Mouse (Mus musculus): Measurements from ENCODE around the gene Clpx. TPM values are rescaled to one million over a fixed set of nuclear protein-coding genes. Genes with fewer than 3 reads are reported as not detected.
"Not testable (repeated sequence)": the region's sequence is repeated elsewhere in the genome, so short reads cannot be mapped to it uniquely, and the experiment has no call there.

Clpx gene
- polyA plus RNA-seq, 1 experiment, result 25.8 TPM

- Histone ChIP-seq H3K4me1 (ENCODE audit: control insufficient read depth, insufficient read depth, low read length) (no peaks in the 10 kb centered on the region), H3K36me3 (ENCODE audit: control insufficient read depth, insufficient read depth, low read length) (peaks cover 31% of the 10 kb centered on the region), H3K4me3 (ENCODE audit: insufficient read depth, low read depth, low read length) (no peak overlapping the region), H3K27ac (ENCODE audit: insufficient read depth, low read depth, low read length) (no peak overlapping the region), H3K27me3 (replicated peaks; ENCODE audit: control insufficient read depth, insufficient read depth, low read length) (no peaks in the 10 kb centered on the region)
- WGBS, result 77% methylated on average over 11 of the region's 11 CpGs
- no peak for TF ChIP-seq POLR2A (IDR thresholded peaks at IDR 0.05; ENCODE audit: low read depth, low read length)
- TF ChIP-seq CTCF (conservative IDR thresholded peaks at IDR 0.05; ENCODE audit: insufficient read depth, insufficient read length, low read depth, low read length), result no peak
- no peak for DNase-seq
Observed at GRCm38 (mm10) chr9:65322255-65322900, 28.3 kb downstream of the Clpx start.

- no peak for DNase-seq
- no peak for TF ChIP-seq CTCF (conservative IDR thresholded peaks at IDR 0.05; ENCODE audit: insufficient read depth, insufficient read length, low read depth, low read length)
- no peak for TF ChIP-seq POLR2A (IDR thresholded peaks at IDR 0.05; ENCODE audit: low read depth, low read length)
- Histone ChIP-seq H3K27me3 (replicated peaks; ENCODE audit: control insufficient read depth, insufficient read depth, low read length) (no peaks in the 10 kb centered on the region), H3K27ac (ENCODE audit: insufficient read depth, low read depth, low read length) (no peak overlapping the region), H3K4me3 (ENCODE audit: insufficient read depth, low read depth, low read length) (no peak overlapping the region), H3K4me1 (ENCODE audit: control insufficient read depth, insufficient read depth, low read length) (no peaks in the 10 kb centered on the region), H3K36me3 (ENCODE audit: control insufficient read depth, insufficient read depth, low read length) (peaks cover 26% of the 10 kb centered on the region)
Observed at GRCm38 (mm10) chr9:65325971-65326370, 31.9 kb downstream of the Clpx start.

GRCm38 (mm10) chr9:65327371-65327770 is 33.3 kb downstream of the Clpx start:
- TF ChIP-seq CTCF (conservative IDR thresholded peaks at IDR 0.05; ENCODE audit: insufficient read depth, insufficient read length, low read depth, low read length) (no peak), POLR2A (IDR thresholded peaks at IDR 0.05; ENCODE audit: low read depth, low read length) (no peak)
- peaks cover 27% of the 10 kb centered on the region for H3K36me3 ChIP-seq (ENCODE audit: control insufficient read depth, insufficient read depth, low read length)
- H3K4me3 ChIP-seq (ENCODE audit: insufficient read depth, low read depth, low read length), result no peak overlapping the region
- H3K4me1 ChIP-seq (ENCODE audit: control insufficient read depth, insufficient read depth, low read length), result no peaks in the 10 kb centered on the region
- H3K27me3 ChIP-seq (replicated peaks; ENCODE audit: control insufficient read depth, insufficient read depth, low read length), result no peaks in the 10 kb centered on the region
- no peak for DNase-seq
- H3K27ac ChIP-seq (ENCODE audit: insufficient read depth, low read depth, low read length), result no peak overlapping the region
- WGBS, result 92% methylated on average over 2 of the region's 2 CpGs

- no peak overlapping the region for H3K4me3 ChIP-seq (ENCODE audit: insufficient read depth, low read depth, low read length)
- TF ChIP-seq POLR2A (IDR thresholded peaks at IDR 0.05; ENCODE audit: low read depth, low read length) (no peak), CTCF (conservative IDR thresholded peaks at IDR 0.05; ENCODE audit: insufficient read depth, insufficient read length, low read depth, low read length) (no peak)
- DNase-seq, result no peak
- H3K27ac ChIP-seq (ENCODE audit: insufficient read depth, low read depth, low read length), result no peak overlapping the region
- no peaks in the 10 kb centered on the region for H3K27me3 ChIP-seq (replicated peaks; ENCODE audit: control insufficient read depth, insufficient read depth, low read length)
- H3K36me3 ChIP-seq (ENCODE audit: control insufficient read depth, insufficient read depth, low read length), result peaks cover 7% of the 10 kb centered on the region
- WGBS, result 84% methylated on average over 5 of the region's 5 CpGs
- no peaks in the 10 kb centered on the region for H3K4me1 ChIP-seq (ENCODE audit: control insufficient read depth, insufficient read depth, low read length)
Observed at GRCm38 (mm10) chr9:65333958-65334357, 39.9 kb downstream of the Clpx start.

- no peak for DNase-seq
- TF ChIP-seq CTCF (conservative IDR thresholded peaks at IDR 0.05; ENCODE audit: insufficient read depth, insufficient read length, low read depth, low read length) (no peak), POLR2A (IDR thresholded peaks at IDR 0.05; ENCODE audit: low read depth, low read length) (no peak)
- Histone ChIP-seq H3K4me3 (ENCODE audit: insufficient read depth, low read depth, low read length) (no peak overlapping the region), H3K36me3 (ENCODE audit: control insufficient read depth, insufficient read depth, low read length) (no peaks in the 10 kb centered on the region), H3K27me3 (replicated peaks; ENCODE audit: control insufficient read depth, insufficient read depth, low read length) (no peaks in the 10 kb centered on the region), H3K27ac (ENCODE audit: insufficient read depth, low read depth, low read length) (no peak overlapping the region), H3K4me1 (ENCODE audit: control insufficient read depth, insufficient read depth, low read length) (no peaks in the 10 kb centered on the region)
- WGBS, result 88% methylated on average over 4 of the region's 4 CpGs
Observed at GRCm38 (mm10) chr9:65339146-65339545, 45.1 kb downstream of the Clpx start.

GRCm38 (mm10) chr9:65340414-65340813 is 46.4 kb downstream of the Clpx start:
- WGBS, result 86% methylated on average over 2 of the region's 2 CpGs
- Histone ChIP-seq H3K4me3 (ENCODE audit: insufficient read depth, low read depth, low read length) (no peak overlapping the region), H3K27me3 (replicated peaks; ENCODE audit: control insufficient read depth, insufficient read depth, low read length) (no peaks in the 10 kb centered on the region), H3K36me3 (ENCODE audit: control insufficient read depth, insufficient read depth, low read length) (no peaks in the 10 kb centered on the region), H3K27ac (ENCODE audit: insufficient read depth, low read depth, low read length) (no peak overlapping the region), H3K4me1 (ENCODE audit: control insufficient read depth, insufficient read depth, low read length) (no peaks in the 10 kb centered on the region)
- TF ChIP-seq POLR2A (IDR thresholded peaks at IDR 0.05; ENCODE audit: low read depth, low read length) (no peak), CTCF (conservative IDR thresholded peaks at IDR 0.05; ENCODE audit: insufficient read depth, insufficient read length, low read depth, low read length) (no peak)
- no peak for DNase-seq

GRCm38 (mm10) chr9:65345439-65345838 is 51.4 kb downstream of the Clpx start:
- WGBS, result 61% methylated on average over 11 of the region's 11 CpGs
- not testable (repeated sequence) for H3K36me3 ChIP-seq (ENCODE audit: control insufficient read depth, insufficient read depth, low read length); H3K27me3 ChIP-seq (replicated peaks; ENCODE audit: control insufficient read depth, insufficient read depth, low read length); DNase-seq; H3K4me1 ChIP-seq (ENCODE audit: control insufficient read depth, insufficient read depth, low read length)
- Histone ChIP-seq H3K4me3 (ENCODE audit: insufficient read depth, low read depth, low read length) (peak overlapping the region; percentile 78), H3K27ac (ENCODE audit: insufficient read depth, low read depth, low read length) (peak overlapping the region; percentile 84)

Data from kidney, adult 2 months (tissue).